Mouse (Mus musculus) thymus, postnatal 36 days (tissue): ENCODE results near the gene Rnaseh2c.

Experiments
- DNase-seq, 2 experiments: peaks; one replicate each; pipeline ENCODE4 v3.0.0; 2022; ENCODE audit warnings: mixed read lengths in 2 of 2

The Rnaseh2c gene

DNA sequence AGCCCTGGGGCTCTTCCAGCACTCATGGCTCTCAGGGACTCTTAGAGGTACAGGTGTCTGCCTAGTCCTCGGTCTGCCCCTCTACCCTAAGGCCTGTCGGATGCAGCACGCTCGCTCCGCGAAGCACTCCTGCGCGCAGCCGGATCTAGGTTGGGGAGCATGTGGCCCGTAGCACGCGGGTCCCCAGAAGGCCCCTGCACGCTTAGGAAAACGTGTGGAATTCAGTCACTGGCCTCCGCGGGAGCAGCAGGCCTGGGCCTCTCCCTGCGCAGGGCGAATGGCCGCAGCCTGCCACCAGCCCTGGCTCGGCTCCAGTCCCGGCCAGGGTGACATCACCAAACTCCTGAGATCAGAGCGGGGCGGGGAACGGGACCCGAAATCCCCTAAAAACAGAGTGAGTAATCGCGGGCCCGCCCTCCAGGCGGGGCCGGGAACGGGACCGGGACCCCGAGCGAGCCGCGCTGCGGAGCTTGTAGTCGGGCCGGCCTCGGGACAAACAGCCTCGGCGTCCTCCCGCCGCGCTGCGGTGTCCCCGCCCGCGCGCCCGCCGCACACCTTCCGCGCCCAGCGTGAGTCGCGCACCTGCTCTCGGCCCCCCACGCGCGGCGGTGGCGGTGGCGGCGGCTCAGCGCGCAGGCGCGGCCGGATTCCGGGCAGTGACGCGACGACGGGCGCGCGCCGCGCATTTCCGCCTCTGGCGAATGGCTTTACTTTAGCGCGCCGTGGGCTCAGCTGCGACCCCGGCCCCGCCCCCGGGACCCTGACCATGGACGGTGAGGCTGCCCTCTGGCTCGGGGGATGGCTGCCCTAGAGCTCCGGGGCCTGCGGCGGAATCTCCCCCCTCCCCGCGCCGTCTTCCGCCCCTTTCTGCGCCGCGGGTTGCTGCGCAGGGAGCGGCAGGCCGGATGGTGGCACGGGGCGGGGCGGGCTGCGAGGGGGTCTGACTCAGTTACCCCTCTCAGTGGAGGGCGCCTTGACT is 35.7 kb downstream of the Rnaseh2c start, which contains the start of gene Rela:
Gene Rela, plus strand, starts transcription at position 415 of the 979 bp plus-strand sequence.
- DNase-seq: peak; percentile 90 to 91

DNA sequence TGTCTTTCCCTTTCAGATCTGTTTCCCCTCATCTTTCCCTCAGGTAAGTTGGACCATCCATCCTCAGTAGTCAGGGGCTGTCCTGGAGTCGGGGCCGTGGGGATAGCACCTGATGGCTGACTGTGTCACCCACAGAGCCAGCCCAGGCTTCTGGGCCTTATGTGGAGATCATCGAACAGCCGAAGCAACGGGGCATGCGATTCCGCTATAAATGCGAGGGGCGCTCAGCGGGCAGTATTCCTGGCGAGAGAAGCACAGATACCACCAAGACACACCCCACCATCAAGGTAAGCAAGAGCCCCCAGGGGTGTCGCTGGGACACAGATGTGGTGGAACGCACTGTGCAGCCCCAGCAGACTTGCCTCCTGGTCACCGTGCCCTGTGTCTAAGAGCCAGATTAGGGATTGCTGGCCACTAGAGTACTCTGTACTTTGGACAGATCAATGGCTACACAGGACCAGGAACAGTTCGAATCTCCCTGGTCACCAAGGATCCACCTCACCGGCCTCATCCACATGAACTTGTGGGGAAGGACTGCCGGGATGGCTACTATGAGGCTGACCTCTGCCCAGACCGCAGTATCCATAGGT is 36.8 kb downstream of the Rnaseh2c start:
- DNase-seq: no peak

- no peak for DNase-seq
Observed at GRCm38 (mm10) chr19:5640339-5640738, 38.7 kb downstream of the Rnaseh2c start.

GRCm38 (mm10) chr19:5641021-5641420 is 39.3 kb downstream of the Rnaseh2c start:
- DNase-seq: no peak

GRCm38 (mm10) chr19:5641641-5642040 is 40.0 kb downstream of the Rnaseh2c start:
- DNase-seq: no peak

- DNase-seq: no peak
Observed at GRCm38 (mm10) chr19:5645280-5645679, 43.6 kb downstream of the Rnaseh2c start.

DNA sequence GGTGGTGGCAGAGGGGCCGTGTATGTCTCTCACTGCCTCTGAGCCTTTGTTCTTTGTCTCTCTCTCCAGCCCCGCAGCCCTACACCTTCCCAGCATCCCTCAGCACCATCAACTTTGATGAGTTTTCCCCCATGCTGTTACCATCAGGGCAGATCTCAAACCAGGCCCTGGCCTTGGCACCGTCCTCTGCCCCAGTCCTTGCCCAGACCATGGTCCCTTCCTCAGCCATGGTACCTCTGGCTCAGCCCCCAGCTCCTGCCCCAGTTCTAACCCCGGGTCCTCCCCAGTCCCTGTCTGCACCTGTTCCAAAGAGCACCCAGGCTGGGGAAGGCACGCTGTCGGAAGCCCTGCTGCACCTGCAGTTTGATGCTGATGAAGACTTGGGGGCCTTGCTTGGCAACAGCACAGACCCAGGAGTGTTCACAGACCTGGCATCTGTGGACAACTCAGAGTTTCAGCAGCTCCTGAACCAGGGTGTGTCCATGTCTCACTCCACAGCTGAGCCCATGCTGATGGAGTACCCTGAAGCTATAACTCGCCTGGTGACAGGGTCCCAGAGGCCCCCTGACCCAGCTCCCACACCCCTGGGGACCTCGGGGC is 45.2 kb downstream of the Rnaseh2c start:
- no peak for DNase-seq

- no peak for DNase-seq
Observed at GRCm38 (mm10) chr19:5647791-5648190, 46.1 kb downstream of the Rnaseh2c start.

- peak; percentile 82 to 90 for DNase-seq
Observed at GRCm38 (mm10) chr19:5648401-5649297, 47.0 kb downstream of the Rnaseh2c start.

- DNase-seq: no peak
Observed at GRCm38 (mm10) chr19:5649298-5649741, 47.6 kb downstream of the Rnaseh2c start.

GRCm38 (mm10) chr19:5651502-5652274 is 50.0 kb downstream of the Rnaseh2c start:
- no peak for DNase-seq

- peak in 1 of 2 experiments; percentile 5 for DNase-seq
Observed at GRCm38 (mm10) chr19:5652570-5652969, 50.9 kb downstream of the Rnaseh2c start.

DNA sequence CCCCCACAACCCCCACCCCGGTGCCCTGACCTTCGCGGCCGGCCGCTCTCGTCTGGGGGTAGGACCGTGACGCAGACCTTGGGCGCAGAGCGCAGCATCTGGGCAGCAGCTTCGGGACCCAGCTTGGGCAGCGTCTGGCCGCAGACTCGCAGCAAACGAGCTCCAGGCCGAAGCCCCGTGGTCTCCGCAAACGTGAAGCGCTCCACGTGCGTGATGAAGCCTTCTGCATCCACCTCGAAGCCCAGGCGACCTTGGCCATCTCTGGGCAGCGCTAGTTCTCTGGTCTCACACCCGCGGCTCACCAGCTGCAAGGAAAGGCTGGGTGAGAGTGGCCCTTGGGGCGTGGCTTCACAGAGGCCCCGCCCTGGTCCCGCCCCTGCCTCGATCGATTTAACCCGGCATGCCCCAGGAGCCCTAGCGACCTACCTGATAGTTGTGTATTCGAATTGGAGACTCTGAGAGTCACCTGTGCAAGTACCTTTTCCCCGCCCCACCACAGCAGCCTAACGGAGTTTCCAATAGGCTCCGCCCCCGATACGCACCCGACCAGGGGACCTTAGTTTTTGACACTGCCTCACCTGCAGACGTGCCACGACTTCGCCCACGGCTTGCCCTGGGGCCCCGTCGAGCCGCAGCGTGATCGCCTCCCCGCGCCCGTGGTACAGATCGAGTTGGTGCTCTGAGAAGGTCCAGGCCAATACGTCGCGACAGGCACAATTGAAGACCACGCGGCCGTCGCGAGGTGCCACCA is 52.5 kb downstream of the Rnaseh2c start:
- peak in 1 of 2 experiments; percentile 22 for DNase-seq

DNA sequence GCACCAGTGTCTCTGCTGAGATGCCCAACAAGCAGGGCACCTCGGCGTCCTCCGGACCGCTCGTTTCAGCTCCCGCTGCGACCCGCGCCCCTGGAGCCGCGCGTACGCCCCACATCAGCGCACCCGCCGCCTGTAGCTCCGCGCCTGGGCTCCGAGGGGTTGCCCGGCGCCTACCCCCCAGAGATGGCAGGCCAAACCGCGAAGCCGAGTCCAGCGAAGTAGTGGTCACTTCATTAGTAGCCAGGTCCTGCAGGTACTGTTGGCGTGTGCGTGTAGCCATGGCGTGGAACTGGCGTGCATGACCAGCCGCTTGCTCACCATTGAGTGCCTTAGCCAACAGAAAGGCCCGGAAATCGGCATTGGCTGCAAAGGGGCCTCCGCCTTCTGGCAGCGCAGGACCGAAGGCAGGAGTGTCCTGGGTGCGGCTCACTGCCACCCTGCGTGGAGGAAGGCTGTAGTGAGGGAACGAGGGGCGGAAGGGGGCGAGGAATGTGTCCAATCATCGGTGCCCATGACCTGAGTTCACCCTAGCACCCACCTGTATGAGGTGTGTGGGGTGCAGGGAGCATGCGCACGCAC is 53.1 kb downstream of the Rnaseh2c start:
- no peak for DNase-seq
